Mouse (Mus musculus) hindbrain, embryonic 13.5 days (tissue): ENCODE measurements at regions not wholly inside any gene's neighbourhood (a gene's known extent, or its start where the extent isn't known, plus 50 kb on each side); places are given as distances from the start of the nearest gene placed in this dataset.

Experiments used
- ATAC-seq: fragments of 200-750 bp; cut with Nextera tagmentation; 2 replicates; pipeline ENCODE4 v1.8.0; 2017; ENCODE audit warnings: moderate TSS enrichment; ENCODE audit not compliant: low FRiP score
- H3K27ac ChIP-seq: fragments of 300-500 bp; sonication (generic); 2 replicates; pipeline ENCODE4 v1.5.1; 2015; ENCODE audit warnings: inconsistent platforms, mild to moderate bottlenecking, moderate library complexity
- H3K27me3 ChIP-seq: fragments of 300-500 bp; sonication (generic); 2 replicates; pipeline ENCODE4 v1.6.1; 2015; ENCODE audit warnings: mild to moderate bottlenecking, inconsistent platforms
- H3K36me3 ChIP-seq: fragments of 300-500 bp; sonication (generic); 2 replicates; pipeline ENCODE4 v1.6.1; 2015; ENCODE audit warnings: mild to moderate bottlenecking, inconsistent platforms
- H3K4me1 ChIP-seq: fragments of 300-500 bp; sonication (generic); replicated peaks from 2 replicates; pipeline ENCODE4 v1.6.1; 2015; ENCODE audit warnings: inconsistent platforms
- H3K4me2 ChIP-seq: fragments of 300-500 bp; sonication (generic); 2 replicates; pipeline ENCODE4 v1.6.1; 2015; ENCODE audit warnings: inconsistent platforms, mild to moderate bottlenecking, moderate library complexity
- H3K4me3 ChIP-seq: fragments of 300-500 bp; sonication (generic); 2 replicates; pipeline ENCODE4 v1.5.1; 2015; ENCODE audit warnings: mild to moderate bottlenecking, inconsistent platforms
- H3K9ac ChIP-seq: fragments of 300-500 bp; sonication (generic); 2 replicates; pipeline ENCODE4 v1.6.1; 2015; ENCODE audit warnings: mild to moderate bottlenecking, inconsistent platforms
- H3K9me3 ChIP-seq: fragments of 300-500 bp; sonication (generic); 2 replicates; pipeline ENCODE4 v1.6.1; 2016; ENCODE audit warnings: inconsistent platforms
- WGBS: fragments of 180-500 bp; shearing (Covaris S2); methylation state at CpG from one replicate; pipeline ENCODE4 v1.1.7; 2015; 5-methylcytosine and 5-hydroxymethylcytosine counted together

DNA sequence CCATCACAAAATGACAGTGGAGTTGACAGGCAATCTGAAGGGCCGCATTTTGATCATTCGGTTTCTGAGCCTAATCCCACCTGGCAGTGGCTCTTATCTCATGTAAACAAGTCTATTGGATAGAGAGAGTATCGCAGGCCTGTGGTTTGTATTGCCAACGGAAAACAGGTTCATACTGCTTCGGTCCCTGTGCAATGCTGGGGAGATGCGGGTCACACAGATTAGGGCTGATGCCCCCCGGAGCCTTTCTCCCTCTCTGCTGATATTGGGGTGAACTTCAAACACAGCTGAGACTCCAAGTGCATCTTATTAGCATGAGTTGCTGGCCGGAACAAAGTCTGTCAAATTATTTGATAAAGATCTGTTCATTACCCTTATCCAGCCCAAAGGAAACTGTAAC lies 451.2 kb downstream of the Prdm2 start:
- no peaks in the 10 kb centered on the region for H3K4me1 ChIP-seq
- peaks cover 26% of the 10 kb centered on the region for H3K27me3 ChIP-seq
- H3K4me2 ChIP-seq: no peak overlapping the region
- no peaks in the 10 kb centered on the region for H3K36me3 ChIP-seq
- no peak overlapping the region for H3K4me3 ChIP-seq
- no peak overlapping the region for H3K9ac ChIP-seq
- H3K9me3 ChIP-seq: no peaks in the 10 kb centered on the region
- no peak for ATAC-seq
- no peak overlapping the region for H3K27ac ChIP-seq
- WGBS: 81% methylated on average over 8 of the region's 8 CpGs

DNA sequence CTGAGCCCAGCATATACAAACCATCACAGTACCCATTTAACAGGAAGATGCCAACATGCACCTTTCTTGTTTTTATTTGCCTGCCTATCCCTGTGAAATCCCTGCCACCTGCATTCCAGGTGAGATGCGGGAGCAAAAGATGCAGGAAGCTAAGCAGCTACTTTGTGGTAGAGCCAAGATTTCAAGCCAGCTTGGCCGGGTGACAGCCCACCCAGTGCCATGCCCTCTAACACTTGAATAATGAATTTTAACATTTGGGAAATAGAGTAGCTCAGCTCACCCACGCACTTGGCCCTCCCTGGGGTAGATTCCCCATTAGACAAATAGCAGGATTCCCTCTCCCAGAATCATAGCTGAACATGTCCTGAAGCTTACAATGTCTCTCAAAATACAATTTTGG lies 454.7 kb downstream of the Prdm2 start:
- no peak overlapping the region for H3K27ac ChIP-seq
- no peak overlapping the region for H3K4me2 ChIP-seq
- peaks cover 56% of the 10 kb centered on the region for H3K27me3 ChIP-seq
- 91% methylated on average over 3 of the region's 3 CpGs for WGBS
- no peaks in the 10 kb centered on the region for H3K4me1 ChIP-seq
- H3K4me3 ChIP-seq: no peak overlapping the region
- H3K36me3 ChIP-seq: no peaks in the 10 kb centered on the region
- ATAC-seq: no peak
- H3K9ac ChIP-seq: no peak overlapping the region
- H3K9me3 ChIP-seq: no peaks in the 10 kb centered on the region

DNA sequence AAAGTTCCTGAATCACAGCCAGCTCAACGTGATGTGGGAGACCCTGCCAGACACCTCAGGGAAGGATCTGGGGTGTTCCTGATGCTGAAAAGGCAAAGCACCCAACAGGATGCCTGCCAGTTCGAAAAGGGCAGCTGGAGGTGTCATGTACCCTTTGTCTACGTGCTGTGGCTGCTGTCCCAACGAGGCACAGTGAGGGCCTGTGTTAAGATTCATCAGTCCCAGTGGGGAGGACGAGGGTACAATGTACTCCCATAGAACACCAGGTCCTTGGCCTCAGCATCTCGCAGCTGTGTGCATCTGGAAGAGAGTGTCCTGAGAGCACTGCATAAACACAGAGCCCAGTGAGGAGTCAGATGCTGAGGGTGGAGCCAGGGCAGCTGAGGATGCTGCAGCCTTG lies 456.5 kb downstream of the Prdm2 start:
- no peak overlapping the region for H3K4me3 ChIP-seq
- H3K9me3 ChIP-seq: no peaks in the 10 kb centered on the region
- no peak for ATAC-seq
- H3K4me2 ChIP-seq: no peak overlapping the region
- H3K9ac ChIP-seq: no peak overlapping the region
- H3K27ac ChIP-seq: no peak overlapping the region
- peaks cover 72% of the 10 kb centered on the region for H3K27me3 ChIP-seq
- H3K36me3 ChIP-seq: no peaks in the 10 kb centered on the region
- WGBS: 41% methylated on average over 6 of the region's 6 CpGs
- H3K4me1 ChIP-seq: no peaks in the 10 kb centered on the region

DNA sequence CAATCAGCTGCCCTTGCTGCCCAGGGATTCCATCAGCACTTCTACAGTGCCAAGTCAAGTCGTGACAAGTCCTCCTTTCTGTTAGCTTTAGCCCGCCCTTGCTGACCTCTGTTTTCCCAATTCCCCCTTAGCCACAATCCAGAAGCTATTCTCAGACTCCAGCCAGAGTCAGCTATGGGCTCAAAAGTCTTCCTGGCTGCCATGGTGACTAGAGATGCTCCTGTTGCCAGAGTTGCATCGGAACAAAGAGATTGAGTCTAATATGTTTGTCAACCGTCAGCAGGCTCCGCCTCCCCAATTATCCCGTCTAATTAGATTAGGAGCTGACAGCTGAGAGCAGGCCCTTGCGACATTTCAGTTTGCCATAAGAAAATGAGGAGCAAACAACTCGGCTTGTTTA lies 462.9 kb downstream of the Prdm2 start:
- H3K4me1 ChIP-seq: peaks cover 14% of the 10 kb centered on the region
- H3K4me3 ChIP-seq: no peak overlapping the region
- no peak overlapping the region for H3K4me2 ChIP-seq
- WGBS: 20% methylated on average over 8 of the region's 8 CpGs
- H3K27me3 ChIP-seq: peaks cover 87% of the 10 kb centered on the region
- peak; percentile 68 for ATAC-seq
- H3K9ac ChIP-seq: no peak overlapping the region
- H3K9me3 ChIP-seq: no peaks in the 10 kb centered on the region
- no peak overlapping the region for H3K27ac ChIP-seq
- H3K36me3 ChIP-seq: no peaks in the 10 kb centered on the region

DNA sequence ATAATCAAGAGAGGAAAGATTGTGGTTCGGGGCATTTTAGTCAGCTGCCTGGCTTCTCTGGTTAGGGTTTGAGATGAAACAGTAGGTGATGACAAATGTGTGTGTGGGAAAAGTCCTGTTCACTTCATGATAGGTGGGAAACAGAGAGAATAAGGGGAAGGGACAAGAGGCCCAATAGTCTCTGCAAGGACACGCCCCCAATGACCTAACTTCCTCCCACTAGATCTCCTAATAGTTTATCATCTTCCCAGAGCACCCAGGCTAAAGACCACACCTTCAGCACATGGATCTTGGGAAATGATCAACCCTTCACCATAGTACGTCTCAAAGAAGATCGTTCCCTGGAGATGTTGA lies 484.3 kb upstream of the Kazn start:
- H3K9ac ChIP-seq: no peak overlapping the region
- no peak for ATAC-seq
- peaks cover 7% of the 10 kb centered on the region; the same call in 1 of the 2 replicates for H3K27me3 ChIP-seq
- 91% methylated on average over 4 of the region's 4 CpGs for WGBS
- no peaks in the 10 kb centered on the region for H3K36me3 ChIP-seq
- H3K4me1 ChIP-seq: no peaks in the 10 kb centered on the region
- no peak overlapping the region for H3K27ac ChIP-seq
- no peaks in the 10 kb centered on the region for H3K9me3 ChIP-seq
- no peak overlapping the region for H3K4me2 ChIP-seq
- H3K4me3 ChIP-seq: no peak overlapping the region

DNA sequence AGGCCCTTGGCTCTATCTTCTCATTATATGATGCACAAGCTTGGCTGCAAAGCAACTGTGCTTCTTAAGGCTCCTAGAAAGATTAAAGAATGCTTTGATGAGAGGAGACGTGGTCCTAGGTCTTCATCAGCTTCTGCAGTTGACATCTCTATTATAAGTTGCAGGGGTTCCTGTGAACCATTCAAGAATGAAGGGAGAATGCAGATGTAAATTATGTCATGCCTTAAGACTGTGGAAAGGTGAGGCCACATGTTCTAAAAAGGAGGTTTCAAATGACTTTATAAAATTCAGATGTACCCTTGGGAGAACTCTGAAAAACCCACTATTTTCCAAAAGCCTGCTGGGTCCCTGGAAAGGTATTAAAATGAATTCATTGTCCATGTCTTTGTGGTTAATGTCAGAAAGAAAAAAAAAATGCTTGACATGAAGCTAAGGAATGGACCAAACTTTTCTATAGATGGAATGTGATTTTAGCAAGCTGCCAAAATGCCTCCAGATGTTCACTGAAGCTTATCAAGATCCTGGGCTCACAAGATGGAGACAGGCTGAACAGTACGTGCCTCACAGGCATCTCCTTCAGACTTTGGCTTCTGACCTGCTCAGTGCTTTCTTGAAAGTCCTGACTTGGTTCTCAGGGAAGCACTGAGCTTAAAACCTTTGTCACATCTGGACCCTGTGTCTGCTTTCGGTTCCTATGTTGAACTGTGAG lies 483.8 kb upstream of the Kazn start:
- no peak for ATAC-seq
- no peaks in the 10 kb centered on the region for H3K9me3 ChIP-seq
- H3K27ac ChIP-seq: no peak overlapping the region
- WGBS: 79% methylated on average over 3 of the region's 3 CpGs
- H3K4me1 ChIP-seq: no peaks in the 10 kb centered on the region
- H3K4me3 ChIP-seq: no peak overlapping the region
- H3K36me3 ChIP-seq: no peaks in the 10 kb centered on the region
- no peak overlapping the region for H3K4me2 ChIP-seq
- H3K9ac ChIP-seq: no peak overlapping the region
- peaks cover 7% of the 10 kb centered on the region; the same call in 1 of the 2 replicates for H3K27me3 ChIP-seq

DNA sequence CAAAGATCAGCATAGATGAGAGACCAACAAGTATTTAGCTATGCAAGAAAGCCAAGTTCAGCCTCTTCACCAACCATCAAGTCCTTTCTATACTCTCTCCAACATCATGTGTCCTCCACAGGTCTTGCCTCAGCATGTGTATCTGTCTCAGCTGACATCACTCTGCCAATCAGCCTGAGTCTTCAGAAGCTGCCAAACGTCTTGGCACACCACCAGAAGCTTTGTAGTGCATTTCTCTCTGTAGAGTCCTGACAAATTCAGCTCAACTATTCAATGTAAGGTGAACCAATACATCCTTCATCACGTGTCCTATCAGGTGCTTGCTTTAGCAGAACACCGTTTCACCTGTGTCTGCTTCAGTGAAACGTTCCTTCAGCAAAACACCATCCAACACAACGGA lies 462.4 kb upstream of the Kazn start:
- 89% methylated on average over 5 of the region's 5 CpGs for WGBS

DNA sequence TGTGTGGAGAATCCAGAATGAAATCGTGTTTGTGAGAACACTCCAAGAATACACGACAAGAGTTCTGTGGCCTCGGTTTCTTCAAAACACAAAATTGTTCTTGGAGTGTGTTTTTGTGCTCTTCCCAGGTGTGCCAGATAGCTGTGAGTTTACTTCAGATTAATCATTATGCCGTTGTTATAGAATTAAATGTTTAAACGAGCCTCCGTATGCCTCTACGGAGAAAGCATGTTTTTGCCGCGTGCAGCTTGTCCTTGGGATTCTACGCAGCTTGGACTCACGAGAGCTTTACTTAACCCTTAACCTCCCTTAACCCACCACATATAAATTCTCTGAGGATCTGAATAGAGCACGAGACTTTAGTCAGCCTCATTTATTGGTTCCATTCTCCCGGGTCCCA lies 455.7 kb upstream of the Kazn start:
- Histone ChIP-seq H3K27ac (no peak overlapping the region), H3K27me3 (peaks cover 8% of the 10 kb centered on the region; the same call in 1 of the 2 replicates), H3K9me3 (no peaks in the 10 kb centered on the region), H3K36me3 (no peaks in the 10 kb centered on the region), H3K4me3 (no peak overlapping the region), H3K4me2 (no peak overlapping the region), H3K4me1 (no peaks in the 10 kb centered on the region), H3K9ac (no peak overlapping the region)
- 47% methylated on average over 13 of the region's 13 CpGs for WGBS
- no peak for ATAC-seq

More for the DNA sequence above, 462.4 kb upstream of the Kazn start:
- Histone ChIP-seq H3K27me3 (no peaks in the 10 kb centered on the region), H3K4me1 (no peaks in the 10 kb centered on the region), H3K4me2 (no peak overlapping the region), H3K9ac (no peak overlapping the region), H3K36me3 (no peaks in the 10 kb centered on the region), H3K9me3 (no peaks in the 10 kb centered on the region), H3K27ac (no peak overlapping the region), H3K4me3 (no peak overlapping the region)
- no peak for ATAC-seq

DNA sequence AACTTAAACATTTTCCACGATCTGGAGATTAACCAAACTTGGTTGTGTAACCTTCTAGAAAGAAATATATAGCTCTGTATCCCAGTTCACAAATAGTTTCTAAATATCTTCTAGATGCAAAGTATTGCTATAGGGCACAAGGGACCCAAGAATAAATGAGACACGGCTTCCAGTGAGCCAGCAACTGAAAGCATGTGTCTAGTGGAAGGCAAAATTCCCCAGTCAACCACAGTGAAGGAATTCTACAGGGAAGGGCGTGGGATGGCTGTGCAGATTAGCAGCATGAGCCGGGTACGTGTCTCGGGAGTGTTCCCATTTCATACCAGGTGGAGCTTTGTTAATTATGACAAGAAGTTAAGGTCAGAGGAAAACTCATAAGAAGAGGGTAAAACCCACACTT lies 449.0 kb upstream of the Kazn start:
- Histone ChIP-seq H3K4me1 (no peaks in the 10 kb centered on the region), H3K4me3 (no peak overlapping the region), H3K27me3 (peaks cover 6% of the 10 kb centered on the region; the same call in 1 of the 2 replicates), H3K9me3 (peaks cover 6% of the 10 kb centered on the region; the same call in 1 of the 2 replicates), H3K4me2 (no peak overlapping the region), H3K36me3 (no peaks in the 10 kb centered on the region), H3K27ac (no peak overlapping the region), H3K9ac (no peak overlapping the region)
- ATAC-seq: no peak
- 91% methylated on average over 6 of the region's 6 CpGs for WGBS

DNA sequence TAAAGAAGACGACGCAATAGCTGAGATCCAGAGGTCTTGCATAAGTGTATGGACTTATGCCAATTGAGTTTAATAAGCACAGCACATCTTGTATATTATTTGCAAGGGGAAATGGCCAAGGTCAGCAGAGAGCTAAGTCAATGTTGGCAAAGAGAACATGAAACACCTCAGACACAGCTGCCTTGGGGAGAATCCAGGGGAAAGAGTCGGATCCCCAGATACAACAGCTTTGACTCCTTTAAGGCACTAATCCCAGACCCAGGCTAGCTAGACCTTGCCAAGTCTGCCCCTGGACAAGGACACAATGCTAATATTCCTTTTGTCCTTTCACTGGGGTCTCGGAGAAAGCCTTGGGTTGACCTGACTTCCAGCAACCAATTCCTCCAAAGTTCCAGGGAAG lies 438.2 kb upstream of the Kazn start:
- H3K27me3 ChIP-seq: no peaks in the 10 kb centered on the region
- no peaks in the 10 kb centered on the region for H3K9me3 ChIP-seq
- no peak overlapping the region for H3K4me2 ChIP-seq
- no peak overlapping the region for H3K4me3 ChIP-seq
- WGBS: 93% methylated on average over 4 of the region's 4 CpGs
- no peaks in the 10 kb centered on the region for H3K4me1 ChIP-seq
- no peak for ATAC-seq
- H3K27ac ChIP-seq: no peak overlapping the region
- no peaks in the 10 kb centered on the region for H3K36me3 ChIP-seq
- H3K9ac ChIP-seq: no peak overlapping the region

DNA sequence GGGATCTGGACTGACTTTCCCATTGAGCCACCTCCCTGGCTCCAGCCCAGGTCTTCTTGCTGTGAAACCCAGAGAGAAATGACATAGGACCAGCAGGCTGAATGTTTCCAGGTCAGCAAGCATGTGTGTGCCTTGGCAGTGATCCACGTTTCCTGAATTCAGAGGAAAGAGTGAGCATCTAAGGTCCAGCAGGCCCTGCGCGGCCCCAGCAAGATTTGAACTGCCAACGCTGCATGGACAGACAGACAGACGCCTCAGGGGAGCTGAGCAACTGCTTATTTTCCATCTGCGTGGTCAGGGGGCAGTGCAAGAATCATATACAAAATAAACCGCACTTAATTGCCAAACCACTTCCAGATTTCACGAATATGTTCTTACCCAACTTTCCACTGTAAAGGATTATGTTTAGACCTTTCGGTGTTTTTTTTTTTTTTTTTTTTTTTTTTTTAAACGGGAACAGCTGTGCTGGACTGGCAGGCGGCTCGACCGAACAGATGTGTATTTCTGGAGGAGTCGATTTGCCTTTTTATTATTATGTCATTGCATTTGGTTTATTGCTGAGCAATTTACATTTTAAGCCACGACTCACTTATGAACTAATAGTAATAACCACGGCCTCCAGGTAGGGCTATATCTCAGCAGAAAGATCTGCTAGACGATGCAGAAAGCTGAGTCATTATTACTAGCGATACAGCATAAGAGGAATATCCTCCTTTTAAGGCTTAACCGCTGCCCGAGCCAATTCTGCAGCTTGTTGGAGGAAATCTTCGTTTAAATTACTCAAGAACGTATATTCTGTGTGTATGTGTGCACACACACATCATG lies 435.7 kb upstream of the Kazn start:
- H3K27me3 ChIP-seq: no peaks in the 10 kb centered on the region
- no peak overlapping the region for H3K9ac ChIP-seq
- H3K4me2 ChIP-seq: no peak overlapping the region
- H3K9me3 ChIP-seq: no peaks in the 10 kb centered on the region
- H3K4me1 ChIP-seq: no peaks in the 10 kb centered on the region
- H3K4me3 ChIP-seq: no peak overlapping the region
- 82% methylated on average over 22 of the region's 22 CpGs for WGBS
- no peaks in the 10 kb centered on the region for H3K36me3 ChIP-seq
- H3K27ac ChIP-seq: no peak overlapping the region
- ATAC-seq: no peak

DNA sequence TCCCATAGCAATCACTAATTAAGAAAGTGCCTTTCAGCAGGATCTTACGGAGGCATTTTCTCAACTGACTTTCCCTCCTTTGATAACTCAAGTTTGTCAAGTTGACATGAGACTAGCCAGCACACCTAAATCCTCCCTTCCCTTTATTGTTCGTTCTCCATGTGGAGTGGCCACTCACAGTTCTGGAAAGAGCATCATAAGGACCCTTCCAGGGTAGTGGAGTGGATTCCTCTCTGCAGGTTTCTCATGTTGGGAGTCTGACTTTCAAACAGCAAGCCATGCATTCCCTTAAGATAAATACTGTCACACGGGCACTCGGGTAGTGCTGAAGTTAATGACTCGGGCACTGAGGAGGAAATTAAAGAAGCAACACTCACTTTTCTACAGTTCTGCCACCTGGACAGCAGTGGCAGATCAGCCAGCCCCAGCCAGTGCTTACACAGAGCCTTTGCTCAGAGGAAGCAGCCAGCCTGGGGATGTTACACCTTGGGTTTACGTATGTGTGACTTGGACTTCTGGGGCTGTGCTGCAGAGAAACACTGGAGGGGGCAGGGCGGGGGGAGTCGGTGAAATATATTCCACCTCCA lies 432.8 kb upstream of the Kazn start:
- no peaks in the 10 kb centered on the region for H3K36me3 ChIP-seq
- H3K4me2 ChIP-seq: no peak overlapping the region
- H3K4me3 ChIP-seq: no peak overlapping the region
- H3K9me3 ChIP-seq: no peaks in the 10 kb centered on the region
- no peak for ATAC-seq
- H3K27ac ChIP-seq: no peak overlapping the region
- 82% methylated on average over 8 of the region's 8 CpGs for WGBS
- no peak overlapping the region for H3K9ac ChIP-seq
- H3K27me3 ChIP-seq: 0 out of 2 replicates have a peak, but pooled peaks cover under 1% of the 10 kb centered on the region
- no peaks in the 10 kb centered on the region for H3K4me1 ChIP-seq
